Mouse (Mus musculus) heart, postnatal 0 days (tissue): ENCODE results near the gene Pappa2. TPM values are rescaled to one million over a fixed set of nuclear protein-coding genes. Genes with fewer than 3 reads are reported as not detected.

Source experiments
- ATAC-seq: fragments of 200-750 bp; cut with Nextera tagmentation; 2 replicates; pipeline ENCODE4 v1.8.0; 2017; ENCODE audit warnings: low read depth, moderate number of reproducible peaks, moderate library complexity; ENCODE audit not compliant: insufficient read depth
- DNase-seq: peaks from one replicate; pipeline ENCODE4 v3.0.0-alpha.2; 2016; ENCODE audit warnings: low spot score
- H3K27ac ChIP-seq: fragments of 300-500 bp; sonication (generic); 2 replicates; pipeline ENCODE4 v1.5.1; 2014; ENCODE audit warnings: low read depth, mild to moderate bottlenecking
- H3K27me3 ChIP-seq: fragments of 300-500 bp; sonication (generic); 2 replicates; pipeline ENCODE4 v1.6.1; 2014; ENCODE audit warnings: low read length, mixed read lengths; ENCODE audit not compliant: control insufficient read depth, insufficient read depth
- H3K36me3 ChIP-seq: fragments of 300-500 bp; sonication (generic); replicated peaks from 2 replicates; pipeline ENCODE4 v1.6.1; 2014; ENCODE audit warnings: low read length, mixed read lengths; ENCODE audit not compliant: control insufficient read depth, insufficient read depth
- H3K4me1 ChIP-seq: fragments of 300-500 bp; sonication (generic); 2 replicates; pipeline ENCODE4 v1.6.1; 2014; ENCODE audit warnings: antibody characterized with exemption; ENCODE audit not compliant: control insufficient read depth, insufficient read depth
- H3K4me2 ChIP-seq: fragments of 300-500 bp; sonication (generic); 2 replicates; pipeline ENCODE4 v1.6.1; 2014; ENCODE audit warnings: low read depth, mild to moderate bottlenecking, low read length, moderate library complexity
- H3K4me3 ChIP-seq: fragments of 300-500 bp; sonication (generic); 2 replicates; pipeline ENCODE4 v1.5.1; 2014; ENCODE audit warnings: low read depth, low read length
- H3K9ac ChIP-seq: fragments of 300-500 bp; sonication (generic); replicated peaks from 2 replicates; pipeline ENCODE4 v1.6.1; 2014; ENCODE audit warnings: low read depth, low read length, mixed read lengths
- H3K9me3 ChIP-seq: fragments of 300-500 bp; sonication (generic); replicated peaks from 2 replicates; pipeline ENCODE4 v1.6.1; 2016; ENCODE audit warnings: low read length; ENCODE audit not compliant: control insufficient read depth
- CTCF ChIP-seq: IDR thresholded peaks from 2 replicates; pipeline ENCODE4 v1.5.1; 2016; ENCODE audit warnings: antibody characterized with exemption, control low read depth, low read depth
- EP300 ChIP-seq: IDR thresholded peaks from 2 replicates; pipeline ENCODE4 v1.6.1; 2016; ENCODE audit warnings: antibody characterized with exemption, low read depth
- WGBS: fragments of 180-500 bp; shearing (Covaris S2); extraction: QIAGEN DNeasy Blood & Tissue Kit; methylation state at CpG from one replicate; pipeline ENCODE4 v1.1.7; 2014; 5-methylcytosine and 5-hydroxymethylcytosine counted together
- polyA plus RNA-seq: library from polyadenylated mRNA; unstranded; fragments of >200 nt; fragmentation: Nextera tagmentation; extraction: Ambion mirVana; gene quantifications from 2 replicates; pipeline ENCODE4 v1.2.1, GENCODE M21; 2015
- total RNA-seq: library from RNA; depleted of rRNA; stranded (reverse); fragments of >200 nt; gene quantifications from 2 replicates; pipeline ENCODE4 v1.2.3, GENCODE M21; 2014; ENCODE audit warnings: low replicate concordance

The Pappa2 gene
- total and polyA plus RNA-seq, 2 experiments from 2014 or later, result 0.08 to 0.16 TPM

DNA sequence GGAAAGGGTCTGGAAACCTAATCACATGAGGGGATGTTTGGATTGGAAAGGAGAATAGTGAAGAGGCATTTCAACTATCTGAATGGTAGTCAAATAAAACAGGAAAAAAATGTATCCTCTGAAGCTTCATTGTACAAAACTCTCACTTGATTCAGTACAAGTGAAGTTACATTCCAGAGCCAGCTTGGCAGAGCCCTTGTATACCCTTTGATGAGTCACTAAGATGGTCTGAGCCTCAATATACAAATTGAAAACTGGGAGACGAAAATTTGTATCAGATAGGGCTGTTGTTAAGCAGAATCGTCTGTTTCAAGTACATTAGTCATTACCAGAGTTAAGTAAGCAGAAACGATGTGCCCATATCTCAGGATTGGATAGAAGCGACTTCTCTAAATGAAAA lies 143.1 kb downstream of the Pappa2 start:
- no peak for ATAC-seq
- Histone ChIP-seq H3K36me3 (no peaks in the 10 kb centered on the region), H3K9me3 (no peaks in the 10 kb centered on the region), H3K4me1 (no peaks in the 10 kb centered on the region), H3K4me2 (no peak overlapping the region), H3K4me3 (no peak overlapping the region), H3K27ac (no peak overlapping the region), H3K27me3 (no peaks in the 10 kb centered on the region), H3K9ac (no peak overlapping the region)
- 67% methylated on average over 4 of the region's 4 CpGs for WGBS
- TF ChIP-seq CTCF (no peak), EP300 (no peak)
- DNase-seq, result no peak

DNA sequence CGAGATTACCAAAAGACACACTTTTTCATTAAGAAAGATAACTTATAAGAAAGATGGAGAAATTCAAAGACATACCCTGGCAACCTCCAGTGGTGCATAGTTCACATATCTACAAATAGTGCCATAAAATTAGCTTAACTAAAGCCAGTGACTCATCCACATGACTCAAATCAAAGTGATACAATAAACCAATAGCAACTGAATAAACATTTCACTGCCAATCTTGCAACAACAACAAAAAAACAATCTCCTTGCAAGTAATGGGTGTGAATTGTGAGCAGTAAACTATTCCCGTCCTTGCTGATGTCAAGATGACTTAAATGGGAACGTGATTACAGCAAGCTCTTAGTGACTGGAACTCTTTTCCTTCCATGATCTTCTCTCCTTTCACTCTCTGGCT lies 150.1 kb downstream of the Pappa2 start:
- DNase-seq (no peak), ATAC-seq (no peak)
- no peaks in the 10 kb centered on the region for H3K36me3 ChIP-seq
- H3K9me3 ChIP-seq, result no peaks in the 10 kb centered on the region
- no peak overlapping the region for H3K4me2 ChIP-seq
- no peak overlapping the region for H3K27ac ChIP-seq
- H3K4me3 ChIP-seq, result no peak overlapping the region
- TF ChIP-seq EP300 (no peak), CTCF (no peak)
- H3K9ac ChIP-seq, result no peak overlapping the region
- H3K27me3 ChIP-seq, result no peaks in the 10 kb centered on the region
- H3K4me1 ChIP-seq, result no peaks in the 10 kb centered on the region
- 64% methylated on average over 3 of the region's 3 CpGs for WGBS

DNA sequence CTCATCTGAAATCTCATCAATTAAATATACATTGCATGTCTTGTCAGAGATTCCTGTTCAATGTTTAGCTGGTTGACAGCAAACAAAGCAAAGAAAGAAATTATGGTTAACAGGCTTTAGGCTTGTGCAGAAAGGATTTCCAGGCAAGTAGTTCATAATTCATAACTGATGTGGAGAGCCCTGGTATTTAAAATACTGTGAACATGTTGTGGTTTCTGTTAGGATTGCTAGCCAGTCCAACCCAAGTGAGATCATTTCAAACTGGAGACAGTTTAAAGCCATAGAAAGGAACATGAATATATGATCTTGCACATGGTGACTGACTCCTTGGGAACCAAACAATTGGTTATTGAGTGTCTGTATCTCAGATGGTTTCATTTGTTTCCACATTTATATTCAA lies 152.4 kb downstream of the Pappa2 start:
- H3K27ac ChIP-seq, result no peak overlapping the region
- no peaks in the 10 kb centered on the region for H3K27me3 ChIP-seq
- no peak overlapping the region for H3K9ac ChIP-seq
- no peak overlapping the region for H3K4me2 ChIP-seq
- no peaks in the 10 kb centered on the region for H3K4me1 ChIP-seq
- ATAC-seq (no peak), DNase-seq (no peak)
- no peaks in the 10 kb centered on the region for H3K36me3 ChIP-seq
- no peak overlapping the region for H3K4me3 ChIP-seq
- H3K9me3 ChIP-seq, result no peaks in the 10 kb centered on the region
- TF ChIP-seq EP300 (no peak), CTCF (no peak)

DNA sequence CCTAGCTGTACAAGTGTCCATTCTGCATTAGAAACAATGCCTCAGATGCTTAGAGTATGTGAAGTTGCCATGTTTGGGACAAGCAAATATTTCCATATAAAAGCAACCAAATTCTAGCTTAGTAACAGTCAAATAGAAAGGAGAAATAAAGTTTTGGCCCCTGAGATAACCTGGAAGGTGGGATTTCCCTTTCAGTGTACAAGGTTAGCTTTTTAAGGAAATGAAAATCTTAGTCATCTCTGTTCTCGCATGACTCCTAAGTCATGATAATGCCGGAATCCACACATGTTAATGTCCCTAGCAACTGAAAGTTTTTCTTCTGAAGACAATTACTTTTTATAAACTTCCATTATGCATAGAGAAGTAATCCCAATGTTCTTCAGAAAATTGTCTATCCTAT lies 160.6 kb downstream of the Pappa2 start:
- no peaks in the 10 kb centered on the region for H3K36me3 ChIP-seq
- TF ChIP-seq CTCF, result no peak
- TF ChIP-seq EP300, result no peak
- 82% methylated on average over 2 of the region's 2 CpGs for WGBS
- H3K4me2 ChIP-seq, result no peak overlapping the region
- H3K9ac ChIP-seq, result no peak overlapping the region
- H3K27me3 ChIP-seq, result no peaks in the 10 kb centered on the region
- no peaks in the 10 kb centered on the region for H3K4me1 ChIP-seq
- H3K4me3 ChIP-seq, result no peak overlapping the region
- ATAC-seq (no peak), DNase-seq (no peak)
- H3K27ac ChIP-seq, result no peak overlapping the region
- no peaks in the 10 kb centered on the region for H3K9me3 ChIP-seq

DNA sequence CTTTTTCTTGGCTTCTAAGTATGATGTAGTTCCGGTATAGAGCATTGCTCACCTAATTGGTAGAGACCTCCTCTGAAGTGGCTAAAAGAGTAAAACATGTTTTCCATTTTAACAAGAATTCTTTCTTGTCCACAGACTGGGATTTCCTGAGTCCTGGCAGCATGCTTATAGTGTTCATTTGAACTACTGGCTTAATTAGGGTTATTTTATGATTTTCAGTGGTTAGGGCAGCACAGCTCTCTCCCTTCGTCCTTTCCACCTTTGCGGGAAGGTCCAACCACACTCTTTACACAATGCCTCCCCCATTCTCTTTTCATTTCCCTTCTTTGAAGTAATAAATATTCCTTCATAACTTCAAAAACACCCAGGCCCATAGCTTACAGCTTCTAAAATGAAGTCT lies 163.8 kb downstream of the Pappa2 start:
- H3K4me2 ChIP-seq, result no peak overlapping the region
- no peaks in the 10 kb centered on the region for H3K27me3 ChIP-seq
- no peak overlapping the region for H3K4me3 ChIP-seq
- H3K27ac ChIP-seq, result no peak overlapping the region
- no peaks in the 10 kb centered on the region for H3K36me3 ChIP-seq
- DNase-seq (no peak), ATAC-seq (no peak)
- WGBS, result 92% methylated on average over 3 of the region's 3 CpGs
- H3K9me3 ChIP-seq, result no peaks in the 10 kb centered on the region
- TF ChIP-seq CTCF, result no peak
- no peak for TF ChIP-seq EP300
- no peaks in the 10 kb centered on the region for H3K4me1 ChIP-seq
- no peak overlapping the region for H3K9ac ChIP-seq

DNA sequence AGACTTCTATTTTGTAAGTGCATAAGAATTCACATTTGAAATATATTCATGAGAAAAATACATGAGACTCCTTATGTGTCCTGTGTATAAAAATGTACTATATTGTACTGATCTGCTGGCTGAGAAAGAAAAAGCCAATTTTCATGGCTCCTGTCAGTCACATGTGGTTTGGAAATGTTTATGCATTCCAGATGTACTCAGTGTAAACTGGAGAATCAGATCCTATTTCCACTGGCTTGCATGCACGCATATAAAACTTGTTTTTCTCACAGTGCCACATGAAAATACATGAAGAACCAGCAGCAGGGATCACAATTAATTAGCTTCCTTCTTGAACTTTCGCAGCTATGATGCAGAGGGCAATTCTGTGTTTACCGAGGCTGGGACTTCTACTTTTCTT lies 168.4 kb downstream of the Pappa2 start:
- no peak overlapping the region for H3K9ac ChIP-seq
- no peaks in the 10 kb centered on the region for H3K9me3 ChIP-seq
- no peaks in the 10 kb centered on the region for H3K27me3 ChIP-seq
- no peak overlapping the region for H3K4me3 ChIP-seq
- H3K36me3 ChIP-seq, result no peaks in the 10 kb centered on the region
- TF ChIP-seq EP300 (no peak), CTCF (no peak)
- WGBS, result 75% methylated on average over 3 of the region's 3 CpGs
- ATAC-seq (no peak), DNase-seq (no peak)
- H3K27ac ChIP-seq, result no peak overlapping the region
- no peak overlapping the region for H3K4me2 ChIP-seq
- no peaks in the 10 kb centered on the region for H3K4me1 ChIP-seq
